Mouse (Mus musculus) heart, embryonic 12.5 days (tissue): ENCODE measurements at regions not wholly inside any gene's neighbourhood (a gene's known extent, or its start where the extent isn't known, plus 50 kb on each side); places are given as distances from the start of the nearest gene placed in this dataset.

ENCODE experiments used
- ATAC-seq: fragments of 200-750 bp; cut with Nextera tagmentation; 2 replicates; pipeline ENCODE4 v1.8.0; 2017; ENCODE audit warnings: moderate TSS enrichment, moderate library complexity; ENCODE audit not compliant: insufficient number of reproducible peaks, low FRiP score
- H3K27ac ChIP-seq: fragments of 300-500 bp; sonication (generic); 2 replicates; pipeline ENCODE4 v1.5.1; 2016; ENCODE audit warnings: mild to moderate bottlenecking, moderate library complexity; ENCODE audit not compliant: poor library complexity, severe bottlenecking
- H3K27me3 ChIP-seq: fragments of 300-500 bp; sonication (generic); replicated peaks from 2 replicates; pipeline ENCODE4 v1.6.1; 2016; ENCODE audit warnings: mild to moderate bottlenecking, moderate library complexity
- H3K36me3 ChIP-seq: fragments of 300-500 bp; sonication (generic); 2 replicates; pipeline ENCODE4 v1.6.1; 2016; ENCODE audit warnings: mild to moderate bottlenecking, moderate library complexity
- H3K4me1 ChIP-seq: fragments of 300-500 bp; sonication (generic); replicated peaks from 2 replicates; pipeline ENCODE4 v1.6.1; 2016; ENCODE audit warnings: mild to moderate bottlenecking
- H3K4me2 ChIP-seq: fragments of 300-500 bp; sonication (generic); 2 replicates; pipeline ENCODE4 v1.6.1; 2016; ENCODE audit warnings: mild to moderate bottlenecking, moderate library complexity
- H3K4me3 ChIP-seq: fragments of 300-500 bp; sonication (generic); 2 replicates; pipeline ENCODE4 v1.5.1; 2016; ENCODE audit warnings: mild to moderate bottlenecking
- H3K9ac ChIP-seq: fragments of 300-500 bp; sonication (generic); 2 replicates; pipeline ENCODE4 v1.6.1; 2016; ENCODE audit warnings: mild to moderate bottlenecking, moderate library complexity
- H3K9me3 ChIP-seq: fragments of 300-500 bp; sonication (generic); replicated peaks from 2 replicates; pipeline ENCODE4 v1.6.1; 2016; ENCODE audit warnings: mild to moderate bottlenecking, moderate library complexity
- WGBS: fragments of 180-500 bp; shearing (Covaris S2); methylation state at CpG from one replicate; pipeline ENCODE4 v1.1.7; 2016; 5-methylcytosine and 5-hydroxymethylcytosine counted together

- 0 out of 2 replicates have a peak, but pooled peaks cover 4% of the 10 kb centered on the region for H3K27me3 ChIP-seq
- ATAC-seq: no peak
- no peak overlapping the region for H3K4me3 ChIP-seq
- H3K4me2 ChIP-seq: no peak overlapping the region
- 90% methylated on average over 21 of the region's 21 CpGs for WGBS
- peaks cover 4% of the 10 kb centered on the region; the same call in 1 of the 2 replicates for H3K9me3 ChIP-seq
- no peak overlapping the region for H3K27ac ChIP-seq
- H3K4me1 ChIP-seq: no peaks in the 10 kb centered on the region
- H3K36me3 ChIP-seq: no peaks in the 10 kb centered on the region
- no peak overlapping the region for H3K9ac ChIP-seq
These were observed 132.1 kb upstream of the Hs3st2 start for GRCm38 (mm10) chr7:121259497-121260009.

- no peak for ATAC-seq
- Histone ChIP-seq H3K4me1 (no peaks in the 10 kb centered on the region), H3K36me3 (no peaks in the 10 kb centered on the region), H3K27ac (no peak overlapping the region), H3K4me2 (no peak overlapping the region), H3K4me3 (no peak overlapping the region), H3K9me3 (no peaks in the 10 kb centered on the region), H3K27me3 (no peaks in the 10 kb centered on the region), H3K9ac (no peak overlapping the region)
- WGBS: 77% methylated on average over 2 of the region's 2 CpGs
These were observed 122.3 kb upstream of the Hs3st2 start for GRCm38 (mm10) chr7:121269358-121269757.

- H3K27me3 ChIP-seq: no peaks in the 10 kb centered on the region
- ATAC-seq: no peak
- no peaks in the 10 kb centered on the region for H3K4me1 ChIP-seq
- no peak overlapping the region for H3K9ac ChIP-seq
- WGBS: 21% methylated on average over 1 of the region's 1 CpGs
- H3K27ac ChIP-seq: no peak overlapping the region
- no peak overlapping the region for H3K4me2 ChIP-seq
- H3K36me3 ChIP-seq: no peaks in the 10 kb centered on the region
- no peaks in the 10 kb centered on the region for H3K9me3 ChIP-seq
- H3K4me3 ChIP-seq: no peak overlapping the region
These were observed 111.1 kb upstream of the Hs3st2 start for GRCm38 (mm10) chr7:121280597-121280996.

GRCm38 (mm10) chr7:121282154-121282553 is 109.5 kb upstream of the Hs3st2 start:
- Histone ChIP-seq H3K36me3 (no peaks in the 10 kb centered on the region), H3K4me2 (no peak overlapping the region), H3K27me3 (no peaks in the 10 kb centered on the region), H3K27ac (no peak overlapping the region), H3K9me3 (no peaks in the 10 kb centered on the region), H3K4me1 (no peaks in the 10 kb centered on the region), H3K9ac (no peak overlapping the region), H3K4me3 (no peak overlapping the region)
- WGBS: 47% methylated on average over 7 of the region's 7 CpGs
- ATAC-seq: no peak

- Histone ChIP-seq H3K9ac (no peak overlapping the region), H3K36me3 (no peaks in the 10 kb centered on the region), H3K27me3 (no peaks in the 10 kb centered on the region), H3K27ac (no peak overlapping the region), H3K4me3 (no peak overlapping the region), H3K9me3 (no peaks in the 10 kb centered on the region), H3K4me1 (no peaks in the 10 kb centered on the region), H3K4me2 (no peak overlapping the region)
- ATAC-seq: no peak
- 57% methylated on average over 16 of the region's 16 CpGs for WGBS
These were observed 101.9 kb upstream of the Hs3st2 start for GRCm38 (mm10) chr7:121289737-121290136.

GRCm38 (mm10) chr7:121296151-121296695 is 95.4 kb upstream of the Hs3st2 start:
- ATAC-seq: no peak
- Histone ChIP-seq H3K4me2 (no peak overlapping the region), H3K9ac (no peak overlapping the region), H3K9me3 (no peaks in the 10 kb centered on the region), H3K27ac (no peak overlapping the region), H3K27me3 (no peaks in the 10 kb centered on the region), H3K4me3 (no peak overlapping the region), H3K36me3 (no peaks in the 10 kb centered on the region), H3K4me1 (no peaks in the 10 kb centered on the region)
- 76% methylated on average over 3 of the region's 3 CpGs for WGBS

- WGBS: 19% methylated on average over 19 of the region's 19 CpGs
- peak overlapping the region; percentile 50 for H3K4me2 ChIP-seq
- H3K27me3 ChIP-seq: peaks cover 18% of the 10 kb centered on the region
- H3K9ac ChIP-seq: no peak overlapping the region
- H3K4me1 ChIP-seq: no peaks in the 10 kb centered on the region
- H3K9me3 ChIP-seq: no peaks in the 10 kb centered on the region
- no peak for ATAC-seq
- H3K36me3 ChIP-seq: no peaks in the 10 kb centered on the region
- no peak overlapping the region for H3K4me3 ChIP-seq
- H3K27ac ChIP-seq: no peak overlapping the region
These were observed 78.6 kb upstream of the Hs3st2 start for GRCm38 (mm10) chr7:121312961-121313587.

GRCm38 (mm10) chr7:121314521-121314920 is 77.1 kb upstream of the Hs3st2 start:
- Histone ChIP-seq H3K27ac (no peak overlapping the region), H3K4me3 (no peak overlapping the region), H3K4me2 (no peak overlapping the region), H3K36me3 (no peaks in the 10 kb centered on the region), H3K4me1 (no peaks in the 10 kb centered on the region), H3K9me3 (no peaks in the 10 kb centered on the region), H3K27me3 (peaks cover 18% of the 10 kb centered on the region), H3K9ac (no peak overlapping the region)
- no peak for ATAC-seq
- WGBS: 74% methylated on average over 4 of the region's 4 CpGs

- no peaks in the 10 kb centered on the region for H3K36me3 ChIP-seq
- H3K27ac ChIP-seq: no peak overlapping the region
- no peak overlapping the region for H3K4me3 ChIP-seq
- no peak overlapping the region for H3K9ac ChIP-seq
- H3K27me3 ChIP-seq: no peaks in the 10 kb centered on the region
- no peak overlapping the region for H3K4me2 ChIP-seq
- no peaks in the 10 kb centered on the region for H3K9me3 ChIP-seq
- ATAC-seq: no peak
- no peaks in the 10 kb centered on the region for H3K4me1 ChIP-seq
- 70% methylated on average over 7 of the region's 7 CpGs for WGBS
These were observed 62.4 kb upstream of the Hs3st2 start for GRCm38 (mm10) chr7:121329274-121329673.

- Histone ChIP-seq H3K27ac (no peak overlapping the region), H3K27me3 (no peaks in the 10 kb centered on the region), H3K4me1 (no peaks in the 10 kb centered on the region), H3K9me3 (no peaks in the 10 kb centered on the region), H3K4me3 (no peak overlapping the region), H3K4me2 (no peak overlapping the region), H3K36me3 (no peaks in the 10 kb centered on the region), H3K9ac (no peak overlapping the region)
- no peak for ATAC-seq
- 78% methylated on average over 2 of the region's 2 CpGs for WGBS
These were observed 59.1 kb upstream of the Hs3st2 start for GRCm38 (mm10) chr7:121332532-121332931.

GRCm38 (mm10) chr7:121335390-121336109 is 56.1 kb upstream of the Hs3st2 start:
- no peak overlapping the region for H3K4me2 ChIP-seq

More at GRCm38 (mm10) chr7:121335390-121336109, 56.1 kb upstream of the Hs3st2 start:
- 78% methylated on average over 9 of the region's 9 CpGs for WGBS
- H3K9me3 ChIP-seq: no peaks in the 10 kb centered on the region
- no peak overlapping the region for H3K27ac ChIP-seq
- no peak for ATAC-seq
- no peak overlapping the region for H3K9ac ChIP-seq
- H3K4me1 ChIP-seq: no peaks in the 10 kb centered on the region
- no peaks in the 10 kb centered on the region for H3K36me3 ChIP-seq
- no peak overlapping the region for H3K4me3 ChIP-seq
- H3K27me3 ChIP-seq: no peaks in the 10 kb centered on the region
